Mouse (Mus musculus) heart, adult 2 months (tissue): ENCODE measurements around the gene Tmem47. TPM values are rescaled to one million over a fixed set of nuclear protein-coding genes. Genes with fewer than 3 reads are reported as not detected.

Experiments used
- DNase-seq, 2 experiments: peaks; one replicate each; pipeline ENCODE4 v3.0.0; 2021
- H3K27ac ChIP-seq: fragments of 200-600 bp; 2 replicates; pipeline ENCODE4 v1.8.1; 2022
- H3K27me3 ChIP-seq: fragments of 200-500 bp; 2 replicates; pipeline ENCODE4 v1.6.1; 2012; ENCODE audit warnings: mild to moderate bottlenecking, low read length, inconsistent platforms, mixed read lengths; ENCODE audit not compliant: control insufficient read depth, insufficient read depth
- H3K36me3 ChIP-seq: fragments of 200-500 bp; 2 replicates; pipeline ENCODE4 v1.6.1; 2012; ENCODE audit warnings: low read length, inconsistent platforms; ENCODE audit not compliant: control insufficient read depth, insufficient read depth
- H3K4me1 ChIP-seq: fragments of 200-500 bp; 2 replicates; pipeline ENCODE4 v1.6.1; 2011; ENCODE audit warnings: low read length; ENCODE audit not compliant: control insufficient read depth, insufficient read depth
- H3K4me3 ChIP-seq: fragments of 200-600 bp; 2 replicates; pipeline ENCODE4 v1.8.1; 2022
- H3K79me2 ChIP-seq: fragments of 200-500 bp; replicated peaks from 2 replicates; pipeline ENCODE4 v1.6.1; 2012; ENCODE audit warnings: mild to moderate bottlenecking, inconsistent platforms, low read length, moderate library complexity, mixed read lengths; ENCODE audit not compliant: control insufficient read depth, insufficient read depth
- H3K9ac ChIP-seq: fragments of 200-500 bp; 2 replicates; pipeline ENCODE4 v1.6.1; 2012; ENCODE audit warnings: low read depth, mild to moderate bottlenecking, control low read depth, inconsistent platforms, low read length, mixed read lengths
- CTCF ChIP-seq: fragments of 200-600 bp; IDR thresholded peaks from 2 replicates; pipeline ENCODE4 v1.8.1; 2022; ENCODE audit warnings: antibody characterized with exemption, mild to moderate bottlenecking, moderate library complexity
- EP300 ChIP-seq: fragments of 200-500 bp; IDR thresholded peaks from 2 replicates; pipeline ENCODE4 v1.6.1; 2011; ENCODE audit warnings: low read depth, low read length, control low read depth; ENCODE audit not compliant: insufficient read depth
- POLR2A ChIP-seq: fragments of 200-500 bp; IDR thresholded peaks from 2 replicates; pipeline ENCODE4 v1.6.1; 2011; ENCODE audit warnings: mild to moderate bottlenecking, low read depth, low read length, control low read depth; ENCODE audit not compliant: insufficient read depth
- WGBS: fragments of 180-500 bp; shearing (Covaris S2); methylation state at CpG from one replicate; pipeline ENCODE4 v1.1.7; 2018; 5-methylcytosine and 5-hydroxymethylcytosine counted together
- intact Hi-C: fragments of 180-260 bp; cut with DNase I; formaldehyde crosslinking; loops from one replicate; pipeline ENCODE4 v1.15.1; 2025
- long read RNA-seq: library from polyadenylated mRNA; stranded (forward); transcript quantifications from one replicate; pipeline ENCODE4 v2.0.0, GENCODE M21; 2021
- polyA plus RNA-seq: library from polyadenylated mRNA; depleted of rRNA; stranded (reverse); fragments of >200 nt; gene quantifications from 2 replicates; pipeline ENCODE4 v1.2.3, GENCODE M21; 2012; rRNA removed
- total RNA-seq, 2 experiments: library from RNA; stranded (reverse); gene quantifications; 2 replicates each; pipeline ENCODE4 v1.2.3; 2021

Tmem47 gene
- total RNA-seq = 10 to 100 TPM; 24.5 to 29.9 TPM
- 7.0 and 11.2 TPM in 2 replicates for polyA plus RNA-seq
- long read RNA-seq, full-length matches to known transcripts = 70 of 72 reads
- long read RNA-seq, partial matches to known transcripts = 0 of 72 reads
- long read RNA-seq, other reads (novel, unspliced or antisense) = 2 of 72 reads

DNA sequence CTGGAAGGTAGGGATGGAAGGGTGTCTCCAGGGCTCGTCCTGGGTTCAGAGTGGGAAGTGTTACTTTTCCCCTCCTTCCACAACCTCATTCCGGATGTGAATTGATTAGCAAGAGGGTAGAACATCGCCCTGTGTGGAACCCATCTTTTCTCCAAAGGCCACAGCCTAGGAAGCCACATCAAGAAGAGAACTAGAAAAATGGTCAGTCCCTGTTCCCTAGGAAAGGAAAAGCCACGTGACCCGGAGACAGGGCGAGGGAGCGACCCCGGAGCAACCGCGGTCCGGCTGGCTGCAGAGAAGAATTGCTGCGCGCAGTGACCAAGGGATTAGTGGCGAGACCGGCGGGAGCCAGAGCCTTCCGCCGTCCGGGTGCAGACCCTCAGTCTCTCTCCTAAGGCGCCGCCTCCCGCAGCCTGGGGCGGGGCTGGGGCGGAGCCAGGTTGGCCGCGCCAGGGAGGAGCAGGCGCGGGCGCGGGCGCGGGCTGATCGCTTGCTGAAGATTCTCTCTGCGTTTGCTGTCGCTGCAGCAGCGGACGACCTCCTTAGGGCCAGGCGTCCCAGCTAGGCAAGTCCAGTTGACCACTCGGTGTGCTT lies at the start of gene Tmem47:
Gene Tmem47, plus strand, starts transcription at position 489 of the 594 bp plus-strand sequence.
- intact Hi-C loops = no loop called here
- peak within 1 kb of the TSS; percentile 62 for H3K27ac ChIP-seq
- WGBS = 7% methylated on average over 39 of the region's 39 CpGs

DNA sequence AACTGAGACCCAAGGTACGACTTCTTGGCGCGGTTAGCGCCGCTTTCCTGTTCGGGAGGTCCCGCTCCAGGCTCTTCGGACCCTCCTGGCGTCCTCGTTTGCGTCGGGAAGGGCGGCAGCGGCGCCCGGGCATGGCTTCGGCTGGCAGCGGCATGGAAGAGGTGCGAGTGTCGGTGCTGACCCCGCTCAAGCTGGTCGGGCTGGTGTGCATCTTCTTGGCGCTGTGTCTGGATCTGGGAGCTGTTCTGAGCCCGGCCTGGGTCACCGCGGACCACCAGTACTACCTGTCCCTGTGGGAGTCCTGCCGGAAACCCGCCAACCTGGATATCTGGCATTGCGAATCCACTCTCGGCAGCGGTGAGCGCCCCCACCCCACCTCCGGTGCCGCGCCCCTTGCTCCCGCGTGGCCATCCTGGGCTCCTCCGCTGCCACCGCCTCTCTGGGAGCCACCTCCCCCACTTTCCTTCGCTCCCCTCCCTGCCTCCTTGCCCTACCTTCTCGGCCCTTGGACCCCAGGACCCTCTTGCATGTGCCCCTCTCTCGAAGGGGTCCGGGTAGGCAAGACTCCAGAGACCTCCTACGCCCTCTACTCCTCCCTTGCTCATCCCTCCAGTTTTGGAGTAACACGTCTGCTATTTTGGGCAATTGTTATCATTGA lies 435 bp downstream of the Tmem47 start:
- Histone ChIP-seq H3K4me3 (peak overlapping the region; percentile 64), H3K9ac (peak overlapping the region; percentile 79), H3K79me2 (no peaks in the 10 kb centered on the region), H3K4me1 (peaks cover 1% of the 10 kb centered on the region; the same call in 1 of the 2 replicates), H3K36me3 (no peaks in the 10 kb centered on the region; the same call in 1 of the 2 replicates), H3K27me3 (no peaks in the 10 kb centered on the region), H3K27ac (peak overlapping the region; percentile 62)
- WGBS = 12% methylated on average over 45 of the region's 45 CpGs
- intact Hi-C loops = no loop called here
- DNase-seq = peak; percentile 21 to 48
- no peak for TF ChIP-seq EP300

More for the DNA sequence above, at the start of gene Tmem47:
- TF ChIP-seq CTCF (no peak), EP300 (no peak), POLR2A (peak; percentile 55; the same call in 1 of the 2 replicates)
- peak within 1 kb of the TSS; percentile 79 for H3K9ac ChIP-seq
- H3K4me1 ChIP-seq = peaks cover 1% of the 10 kb centered on the region; the same call in 1 of the 2 replicates
- no peaks in the 10 kb centered on the region for H3K27me3 ChIP-seq
- peak; percentile 76 to 80 for DNase-seq
- no peaks in the 10 kb centered on the region; the same call in 1 of the 2 replicates for H3K36me3 ChIP-seq
- no peaks in the 10 kb centered on the region for H3K79me2 ChIP-seq
- peak within 1 kb of the TSS; percentile 64 for H3K4me3 ChIP-seq

DNA sequence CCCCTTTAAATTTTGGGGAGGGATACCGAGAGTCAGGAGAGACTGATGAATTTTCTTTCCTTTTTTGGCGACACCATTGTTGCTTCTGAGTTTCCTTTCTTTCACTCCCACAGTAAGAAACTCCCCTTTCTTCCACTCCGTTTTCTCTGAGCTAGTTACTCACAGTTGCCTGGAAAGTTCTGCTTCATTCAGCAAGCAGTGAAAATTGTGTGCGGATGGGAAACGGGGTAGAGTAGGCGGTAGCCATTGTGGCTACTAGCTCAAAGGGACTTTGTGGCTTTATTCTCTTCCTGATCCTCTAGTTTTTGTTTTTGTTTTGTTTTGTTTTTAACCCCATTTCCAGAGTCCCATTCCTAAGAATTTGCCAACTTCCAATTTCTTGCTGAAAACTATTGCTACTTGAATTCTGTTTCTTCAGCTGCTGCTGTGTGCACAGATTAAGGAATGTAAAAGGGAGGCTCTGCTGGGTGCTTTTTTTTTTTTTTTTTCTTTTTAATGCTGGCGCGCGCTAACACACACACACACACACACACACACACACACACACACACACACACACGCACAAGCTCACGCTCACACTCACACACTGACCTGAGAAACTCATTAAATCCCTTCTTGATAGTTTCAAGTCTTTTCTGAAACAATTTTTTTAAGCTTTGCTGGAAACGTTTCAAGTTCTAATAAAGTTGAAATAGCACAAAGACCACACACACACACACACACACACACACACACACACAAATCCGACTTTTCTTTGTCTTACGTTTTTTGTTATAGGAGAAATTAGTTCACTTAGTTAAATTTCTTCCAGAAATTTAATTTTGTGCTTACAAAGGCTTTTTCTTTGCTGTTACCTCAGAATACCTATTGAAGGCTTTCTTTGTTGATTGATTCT lies 1.5 kb downstream of the Tmem47 start:
- WGBS = 16% methylated on average over 14 of the region's 14 CpGs
- DNase-seq = no peak
- Histone ChIP-seq H3K27me3 (no peaks in the 10 kb centered on the region), H3K9ac (peak overlapping the region; percentile 53; the same call in 1 of the 2 replicates), H3K4me3 (peak overlapping the region; percentile 50), H3K4me1 (peaks cover 1% of the 10 kb centered on the region; the same call in 1 of the 2 replicates), H3K27ac (peak overlapping the region; percentile 54), H3K79me2 (no peaks in the 10 kb centered on the region), H3K36me3 (no peaks in the 10 kb centered on the region; the same call in 1 of the 2 replicates)
- intact Hi-C loops = no loop called here
- TF ChIP-seq CTCF (no peak), POLR2A (no peak), EP300 (no peak)

DNA sequence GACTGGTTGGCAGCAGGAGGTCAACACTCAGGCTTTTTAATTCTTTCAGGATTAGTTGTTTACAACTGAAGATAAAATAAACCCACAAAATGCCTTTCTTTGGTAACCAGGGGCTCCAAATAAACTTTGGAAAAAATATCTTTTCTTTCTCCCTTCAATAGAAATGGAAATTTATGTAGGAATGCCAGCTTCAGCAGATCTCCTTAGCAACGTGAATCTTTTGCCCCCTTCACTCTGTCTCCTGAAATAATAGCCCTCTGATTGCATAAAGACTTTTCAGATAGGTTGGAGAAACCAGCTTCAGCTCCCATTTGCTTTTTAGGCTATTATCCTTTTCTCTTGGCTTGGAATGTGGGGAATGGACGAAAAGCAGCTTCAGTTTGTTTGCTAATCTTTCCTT lies 2.2 kb downstream of the Tmem47 start:
- 20% methylated on average over 2 of the region's 2 CpGs for WGBS
- H3K27ac ChIP-seq = no peak overlapping the region
- H3K4me1 ChIP-seq = peaks cover 1% of the 10 kb centered on the region; the same call in 1 of the 2 replicates

DNA sequence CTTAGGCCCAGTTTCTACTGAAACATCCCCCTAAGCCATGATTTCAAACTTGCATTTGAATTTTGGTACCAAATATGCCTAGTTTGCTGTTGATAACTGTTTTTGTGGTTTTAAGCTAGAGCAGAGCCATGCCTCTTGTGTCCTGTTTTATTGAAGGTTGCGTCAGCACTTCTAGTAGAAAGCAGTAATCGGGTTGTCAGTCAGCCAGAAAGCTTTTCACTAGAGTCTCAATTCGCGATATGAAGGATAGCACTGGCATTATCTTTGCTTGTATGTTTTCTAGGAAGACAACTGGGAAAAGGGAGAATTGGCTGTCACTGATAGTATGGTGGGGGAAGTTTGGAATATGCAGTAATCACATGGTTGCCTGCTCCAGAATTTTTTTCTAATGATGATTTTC lies 3.3 kb downstream of the Tmem47 start:
- peaks cover 1% of the 10 kb centered on the region; the same call in 1 of the 2 replicates for H3K4me1 ChIP-seq
- H3K27me3 ChIP-seq = no peaks in the 10 kb centered on the region
- TF ChIP-seq POLR2A (no peak), CTCF (no peak), EP300 (no peak)
- intact Hi-C loops = no loop called here
- H3K36me3 ChIP-seq = no peaks in the 10 kb centered on the region; the same call in 1 of the 2 replicates
- H3K27ac ChIP-seq = no peak overlapping the region; the same call in 1 of the 2 replicates
- H3K79me2 ChIP-seq = no peaks in the 10 kb centered on the region
- DNase-seq = no peak
- 22% methylated on average over 4 of the region's 4 CpGs for WGBS
- no peak overlapping the region for H3K9ac ChIP-seq
- H3K4me3 ChIP-seq = no peak overlapping the region

More for the DNA sequence above, 2.2 kb downstream of the Tmem47 start:
- Histone ChIP-seq H3K9ac (no peak overlapping the region), H3K4me3 (peak overlapping the region; percentile 10; the same call in 1 of the 2 replicates), H3K79me2 (no peaks in the 10 kb centered on the region), H3K27me3 (no peaks in the 10 kb centered on the region), H3K36me3 (no peaks in the 10 kb centered on the region; the same call in 1 of the 2 replicates)
- intact Hi-C loops = no loop called here
- no peak for DNase-seq
- TF ChIP-seq POLR2A (no peak), EP300 (no peak), CTCF (no peak)
